Mouse (Mus musculus) heart, postnatal 4 days (tissue): ENCODE measurements at regions not wholly inside any gene's neighbourhood (a gene's known extent, or its start where the extent isn't known, plus 50 kb on each side); places are given as distances from the start of the nearest gene placed in this dataset.
A peak's percentile ranks its signal among the peaks of the same experiment; 100 is the strongest.
"Not testable (repeated sequence)": the region's sequence is repeated elsewhere in the genome, so short reads cannot be mapped to it uniquely, and the experiment has no call there.

Source experiments
- DNase-seq: peaks from one replicate; pipeline ENCODE4 v3.0.0; 2021

GRCm38 (mm10) chr12:15562826-15563225 is 253.9 kb downstream of the Trib2 start:
- DNase-seq: no peak

GRCm38 (mm10) chr12:15555471-15555870 is 261.3 kb downstream of the Trib2 start:
- DNase-seq: peak; percentile 31

- DNase-seq: no peak
These were observed 263.1 kb downstream of the Trib2 start for GRCm38 (mm10) chr12:15553681-15554007.

- no peak for DNase-seq
These were observed 263.6 kb downstream of the Trib2 start for GRCm38 (mm10) chr12:15552979-15553680.

- DNase-seq: no peak
These were observed 264.5 kb downstream of the Trib2 start for GRCm38 (mm10) chr12:15552210-15552609.

GRCm38 (mm10) chr12:15551281-15551900 is 265.3 kb downstream of the Trib2 start:
- no peak for DNase-seq

GRCm38 (mm10) chr12:15544351-15544750 is 272.4 kb downstream of the Trib2 start:
- peak; percentile 62 for DNase-seq

- no peak for DNase-seq
These were observed 274.2 kb downstream of the Trib2 start for GRCm38 (mm10) chr12:15542486-15542885.

- peak; percentile 10 for DNase-seq
These were observed 279.8 kb downstream of the Trib2 start for GRCm38 (mm10) chr12:15536852-15537368.

- no peak for DNase-seq
These were observed 280.5 kb downstream of the Trib2 start for GRCm38 (mm10) chr12:15536247-15536646.

GRCm38 (mm10) chr12:15535822-15536221 is 280.9 kb downstream of the Trib2 start:
- peak; percentile 92 for DNase-seq

GRCm38 (mm10) chr12:15520783-15521407 is 295.8 kb downstream of the Trib2 start:
- peak; percentile 21 for DNase-seq

GRCm38 (mm10) chr12:15511994-15512393 is 304.7 kb downstream of the Trib2 start:
- no peak for DNase-seq

- DNase-seq: no peak
These were observed 309.1 kb downstream of the Trib2 start for GRCm38 (mm10) chr12:15507576-15507975.

GRCm38 (mm10) chr12:15493640-15494039 is 323.1 kb downstream of the Trib2 start:
- DNase-seq: no peak

GRCm38 (mm10) chr12:15472741-15473140 is 344.0 kb downstream of the Trib2 start:
- no peak for DNase-seq

GRCm38 (mm10) chr12:15459429-15459828 is 357.3 kb downstream of the Trib2 start:
- no peak for DNase-seq

- DNase-seq: not testable (repeated sequence)
These were observed 360.4 kb downstream of the Trib2 start for GRCm38 (mm10) chr12:15456369-15456768.

GRCm38 (mm10) chr12:15455744-15456143 is 361.0 kb downstream of the Trib2 start:
- DNase-seq: no peak

GRCm38 (mm10) chr12:15449484-15449883 is 367.2 kb downstream of the Trib2 start:
- no peak for DNase-seq

GRCm38 (mm10) chr12:15416180-15416766 is 400.4 kb downstream of the Trib2 start:
- peak; percentile 5 for DNase-seq

- no peak for DNase-seq
These were observed 406.3 kb downstream of the Trib2 start for GRCm38 (mm10) chr12:15410419-15410818.

GRCm38 (mm10) chr12:15407577-15407976 is 409.1 kb downstream of the Trib2 start:
- DNase-seq: not testable (repeated sequence)
